8 mouse cellular contexts compared by ENCODE assay signal in genomic region chr6:38846330-38847195, GRCm38 (mm10). TPM values are rescaled to one million over a fixed set of nuclear protein-coding genes. Genes with fewer than 3 reads are reported as not detected.
DNase-seq lines count a peak whose midpoint lies in the region; ATAC-seq lines count a peak whose summit lies in the region.

No protein-coding gene starts in this region.

- no peak overlapping the region for H3K9ac ChIP-seq in forebrain, embryonic 16.5 days (replicated peaks; ENCODE audit: low read depth, low read length)
- H3K9ac ChIP-seq in forebrain, embryonic 11.5 days (ENCODE audit: low read length): no peak overlapping the region
- H3K9ac ChIP-seq in limb, embryonic 13.5 days: no peak overlapping the region

- no peak overlapping the region for H3K4me3 ChIP-seq in forebrain, embryonic 16.5 days (replicated peaks; ENCODE audit: low read length)
- no peak overlapping the region for H3K4me3 ChIP-seq in forebrain, embryonic 11.5 days (ENCODE audit: low read depth, low read length)
- no peak overlapping the region for H3K4me3 ChIP-seq in limb, embryonic 13.5 days
- H3K4me3 ChIP-seq in limb, embryonic 10.5 days: no peak overlapping the region

- ATAC-seq in forebrain, embryonic 16.5 days: 0 out of 2 replicates have a peak, but pooled peaks have one; percentile 30
- no peak for ATAC-seq in forebrain, embryonic 11.5 days (replicated peaks; ENCODE audit: low FRiP score)
- no peak for ATAC-seq in limb, embryonic 13.5 days (ENCODE audit: low FRiP score, low read depth)
- ATAC-seq in megakaryocyte progenitor cell, adult 5-6 weeks (replicated peaks; ENCODE audit: poor library complexity): peak; percentile 77

- H3K4me2 ChIP-seq in forebrain, embryonic 16.5 days (ENCODE audit: low read length): no peak overlapping the region
- no peak overlapping the region for H3K4me2 ChIP-seq in forebrain, embryonic 11.5 days (ENCODE audit: low read depth, low read length, severe bottlenecking)
- no peak overlapping the region for H3K4me2 ChIP-seq in limb, embryonic 13.5 days (replicated peaks)

- 25% methylated on average over 6 of the region's 6 CpGs for WGBS in forebrain, embryonic 16.5 days
- 77% methylated on average over 6 of the region's 6 CpGs for WGBS in forebrain, embryonic 11.5 days
- WGBS in limb, embryonic 13.5 days: 84% methylated on average over 6 of the region's 6 CpGs
- WGBS in limb, embryonic 10.5 days: 95% methylated on average over 6 of the region's 6 CpGs

- DNase-seq in forebrain, embryonic 11.5 days (ENCODE audit: low spot score): no peak
- DNase-seq in limb, embryonic 10.5 days (ENCODE audit: low spot score): no peak
- peak; percentile 40 for DNase-seq in c-Kit-positive CD71-positive TER-119-negative erythroid progenitor cells, embryonic 14.5 days (ENCODE audit: low read depth)
- no peak for DNase-seq in thymus, postnatal 14 days
- DNase-seq in yolk sac, embryonic 10.5 days (ENCODE audit: low spot score): no peak

- no peaks in the 10 kb centered on the region for H3K27me3 ChIP-seq in forebrain, embryonic 16.5 days (replicated peaks; ENCODE audit: control insufficient read depth, insufficient read depth, low read length)
- H3K27me3 ChIP-seq in forebrain, embryonic 11.5 days (ENCODE audit: control insufficient read depth, insufficient read depth, low read length): no peaks in the 10 kb centered on the region
- no peaks in the 10 kb centered on the region for H3K27me3 ChIP-seq in limb, embryonic 13.5 days
- H3K27me3 ChIP-seq in limb, embryonic 10.5 days (ENCODE audit: low read depth, poor library complexity, severe bottlenecking): no peaks in the 10 kb centered on the region

- peaks cover 41% of the 10 kb centered on the region for H3K4me1 ChIP-seq in forebrain, embryonic 16.5 days (replicated peaks; ENCODE audit: control insufficient read depth, insufficient read depth, low read length)
- peaks cover 8% of the 10 kb centered on the region for H3K4me1 ChIP-seq in forebrain, embryonic 11.5 days (replicated peaks; ENCODE audit: control insufficient read depth, insufficient read depth, low read length)
- peaks cover 65% of the 10 kb centered on the region for H3K4me1 ChIP-seq in limb, embryonic 13.5 days
- H3K4me1 ChIP-seq in limb, embryonic 10.5 days: peaks cover 39% of the 10 kb centered on the region

- no peaks in the 10 kb centered on the region for H3K36me3 ChIP-seq in forebrain, embryonic 16.5 days (ENCODE audit: control insufficient read depth, insufficient read depth)
- no peaks in the 10 kb centered on the region for H3K36me3 ChIP-seq in forebrain, embryonic 11.5 days (ENCODE audit: control insufficient read depth, insufficient read depth, low read length)
- H3K36me3 ChIP-seq in limb, embryonic 13.5 days: no peaks in the 10 kb centered on the region
- H3K36me3 ChIP-seq in limb, embryonic 10.5 days: no peaks in the 10 kb centered on the region

- H3K9me3 ChIP-seq in forebrain, embryonic 16.5 days (ENCODE audit: control insufficient read depth, low read length): no peaks in the 10 kb centered on the region
- no peaks in the 10 kb centered on the region for H3K9me3 ChIP-seq in forebrain, embryonic 11.5 days (ENCODE audit: control insufficient read depth, low read length)
- H3K9me3 ChIP-seq in limb, embryonic 13.5 days: no peaks in the 10 kb centered on the region
- no peaks in the 10 kb centered on the region for H3K9me3 ChIP-seq in limb, embryonic 10.5 days (replicated peaks)

- H3K27ac ChIP-seq in forebrain, embryonic 16.5 days (ENCODE audit: low read length): peak overlapping the region; percentile 47; the same call in 1 of the 2 replicates
- H3K27ac ChIP-seq in forebrain, embryonic 11.5 days (ENCODE audit: low read depth, low read length): no peak overlapping the region
- peak overlapping the region; percentile 69; the same call in 1 of the 2 replicates for H3K27ac ChIP-seq in limb, embryonic 13.5 days
- H3K27ac ChIP-seq in limb, embryonic 10.5 days: no peak overlapping the region

RNA-seq across cellular contexts. Expression of gene Tbxas1, which starts 28.6 kb away (rescaled TPM):
- polyA plus RNA-seq in forebrain, embryonic 16.5 days (2015; fragmentation: Nextera tagmentation; extraction: Ambion mirVana): 1.1 and 1.4 TPM in 2 replicates
- polyA plus RNA-seq in forebrain, embryonic 11.5 days (2014; fragmentation: Nextera tagmentation; extraction: Ambion mirVana): 1.4 and 1.5 TPM in 2 replicates
- polyA plus RNA-seq in limb, embryonic 13.5 days (2015; fragmentation: Nextera tagmentation; extraction: Ambion mirVana): 1.5 and 1.9 TPM in 2 replicates
- 1.1 TPM in 2 replicates for polyA plus RNA-seq in limb, embryonic 10.5 days (2016; fragmentation: Nextera tagmentation; extraction: Ambion mirVana)
- total RNA-seq in megakaryocyte progenitor cell, adult 5-6 weeks (2015): 11.3 and 15.9 TPM in 2 replicates
- total RNA-seq in megakaryocyte progenitor cell, adult 5-6 weeks (2017): 13.1 TPM in 2 replicates

RNA-seq across cellular contexts. Expression of gene Hipk2, which starts 29.4 kb away (rescaled TPM):
- 26.9 and 29.2 TPM in 2 replicates for polyA plus RNA-seq in forebrain, embryonic 16.5 days (2015; fragmentation: Nextera tagmentation; extraction: Ambion mirVana)
- 31.0 and 33.5 TPM in 2 replicates for polyA plus RNA-seq in forebrain, embryonic 11.5 days (2014; fragmentation: Nextera tagmentation; extraction: Ambion mirVana)
- 19.6 and 19.8 TPM in 2 replicates for polyA plus RNA-seq in limb, embryonic 13.5 days (2015; fragmentation: Nextera tagmentation; extraction: Ambion mirVana)
- polyA plus RNA-seq in limb, embryonic 10.5 days (2016; fragmentation: Nextera tagmentation; extraction: Ambion mirVana): 20.6 and 21.8 TPM in 2 replicates
- total RNA-seq in megakaryocyte progenitor cell, adult 5-6 weeks (2015): 58.0 and 60.1 TPM in 2 replicates
- 9.0 and 12.6 TPM in 2 replicates for total RNA-seq in megakaryocyte progenitor cell, adult 5-6 weeks (2017)

Comparison
In these comparisons a context has a peak if more than half of its experiments do, and no peak if none do; other contexts are left out.
1. ATAC-seq: peak in forebrain, embryonic 16.5 days (single experiment) and megakaryocyte progenitor cell, adult 5-6 weeks (single experiment); none in forebrain, embryonic 11.5 days (single experiment) and limb, embryonic 13.5 days (single experiment).
2. H3K27ac ChIP-seq: peak in forebrain, embryonic 16.5 days (single experiment) and limb, embryonic 13.5 days (single experiment); none in forebrain, embryonic 11.5 days (single experiment) and limb, embryonic 10.5 days (single experiment).